Mouse (Mus musculus) erythroblast, adult 5-6 weeks (primary cell): ENCODE data around the gene Pacsin1. TPM values are rescaled to one million over a fixed set of nuclear protein-coding genes. Genes with fewer than 3 reads are reported as not detected.

Experiments
- ATAC-seq: replicated peaks from 2 replicates; pipeline ENCODE4 v1.8.0; 2016; ENCODE audit warnings: moderate number of reproducible peaks, mild to moderate bottlenecking, moderate TSS enrichment, inconsistent platforms; ENCODE audit not compliant: poor library complexity, low FRiP score, severe bottlenecking
- total RNA-seq, 2 experiments: library from RNA; stranded (forward) in 1 of 2; stranded (reverse) in 1 of 2; fragments of 150-400 nt in 1 of 2; fragments of 200-764, 138-1000 nt in 1 of 2; gene quantifications; 2 replicates each; pipeline versions ENCODE4 v1.2.3 to v1.2.4; 2015 to 2017; ENCODE audit warnings: low replicate concordance in 2 of 2

Gene Pacsin1
- total RNA-seq, 2 experiments from 2014 or later: not detected

- ATAC-seq: 0 out of 2 replicates have a peak, but pooled peaks have one; percentile 43
Measured at GRCm38 (mm10) chr17:27716804-27717203, 61.5 kb downstream of the Pacsin1 start.

- no peak for ATAC-seq
Measured at GRCm38 (mm10) chr17:27718250-27718649, 62.9 kb downstream of the Pacsin1 start.

- no peak for ATAC-seq
Measured at GRCm38 (mm10) chr17:27719663-27720062, 64.4 kb downstream of the Pacsin1 start.

DNA sequence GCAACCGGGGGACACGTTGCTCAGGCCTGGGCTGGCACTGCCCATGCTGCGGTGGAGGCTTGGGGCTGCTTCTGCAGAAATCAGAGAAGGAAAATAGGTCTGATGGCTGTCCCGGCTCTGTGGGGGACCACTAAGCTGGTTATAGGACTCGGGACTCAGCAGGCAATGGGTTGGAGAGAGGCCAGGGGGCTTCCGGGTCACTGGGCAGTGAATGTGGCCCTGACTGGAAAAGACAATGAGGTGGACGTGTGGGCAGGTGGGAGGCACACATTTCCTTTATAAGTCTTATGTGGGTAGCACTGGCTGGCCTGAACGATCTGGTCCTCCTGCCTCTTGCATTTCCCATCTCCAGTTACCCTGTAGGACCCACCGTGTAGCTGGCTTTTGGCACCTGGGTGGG lies 65.0 kb downstream of the Pacsin1 start:
- ATAC-seq: no peak

DNA sequence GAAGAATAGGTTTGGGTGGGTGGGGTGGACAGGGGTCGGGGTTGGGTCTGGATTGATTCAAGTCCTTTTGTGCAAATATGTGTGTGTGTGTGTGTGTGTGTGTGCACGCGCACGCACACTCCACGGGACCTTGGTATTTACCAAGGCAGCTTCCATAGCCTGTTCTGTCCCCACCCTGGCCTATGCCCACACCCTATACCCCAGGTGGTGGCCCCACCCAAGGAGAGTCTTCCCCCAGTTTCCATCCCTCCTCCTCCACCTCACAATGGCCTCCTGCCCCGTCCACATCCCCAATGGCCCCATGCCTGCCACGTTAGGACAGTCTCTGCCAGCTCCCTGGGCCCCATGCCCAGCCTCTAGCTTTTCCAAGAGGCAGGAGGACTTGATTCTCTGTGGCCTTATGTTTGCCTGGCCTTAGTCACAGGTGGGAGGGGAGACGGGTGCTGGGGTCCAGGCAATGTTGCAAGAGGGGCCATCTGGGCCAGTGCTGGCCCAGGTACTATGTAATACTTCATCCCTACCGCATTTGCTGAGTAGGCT lies 65.9 kb downstream of the Pacsin1 start:
- ATAC-seq: no peak

DNA sequence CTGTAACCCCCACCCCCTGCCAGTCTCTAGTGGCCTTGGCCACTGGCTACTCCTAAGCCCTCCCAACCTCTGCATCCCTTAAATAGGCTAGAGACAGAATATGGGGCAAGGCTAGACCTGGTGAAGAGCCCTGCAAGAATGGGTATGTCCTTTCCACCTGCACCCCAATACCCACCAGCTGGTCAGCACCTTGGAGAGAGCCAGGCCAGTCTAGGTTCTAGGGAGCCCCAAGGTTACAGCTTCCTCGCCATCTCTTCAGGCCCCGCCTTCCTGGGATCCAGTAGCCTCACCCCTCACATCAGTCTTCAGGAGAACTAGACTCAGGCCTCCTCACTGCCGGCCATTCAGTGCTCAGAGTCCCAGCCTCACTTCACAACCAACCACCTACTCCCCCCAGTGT lies 69.0 kb downstream of the Pacsin1 start:
- no peak for ATAC-seq

- ATAC-seq: no peak
Measured at GRCm38 (mm10) chr17:27725011-27725410, 69.7 kb downstream of the Pacsin1 start.

DNA sequence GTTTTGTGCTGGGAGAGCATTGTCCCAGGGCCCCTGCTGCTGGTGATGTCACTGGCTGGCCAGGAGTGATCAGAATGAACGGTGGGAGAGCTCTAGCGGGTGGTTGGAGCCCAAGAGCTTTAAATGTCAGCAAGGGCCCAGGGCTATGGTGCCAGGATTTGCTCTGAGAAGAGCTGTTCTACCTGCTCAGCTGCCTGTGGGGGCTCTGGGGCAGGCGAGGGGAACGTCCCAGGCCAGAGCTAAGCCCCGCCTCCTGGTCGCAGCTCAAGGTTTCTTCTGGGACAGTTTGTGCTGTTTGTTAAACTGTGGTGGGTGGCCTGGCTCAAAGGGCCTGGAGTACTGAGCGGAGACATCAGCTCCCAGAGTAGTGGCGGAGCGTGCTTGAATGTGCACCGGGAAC lies 70.1 kb downstream of the Pacsin1 start:
- ATAC-seq: no peak

- no peak for ATAC-seq
Measured at GRCm38 (mm10) chr17:27726527-27726926, 71.2 kb downstream of the Pacsin1 start.

DNA sequence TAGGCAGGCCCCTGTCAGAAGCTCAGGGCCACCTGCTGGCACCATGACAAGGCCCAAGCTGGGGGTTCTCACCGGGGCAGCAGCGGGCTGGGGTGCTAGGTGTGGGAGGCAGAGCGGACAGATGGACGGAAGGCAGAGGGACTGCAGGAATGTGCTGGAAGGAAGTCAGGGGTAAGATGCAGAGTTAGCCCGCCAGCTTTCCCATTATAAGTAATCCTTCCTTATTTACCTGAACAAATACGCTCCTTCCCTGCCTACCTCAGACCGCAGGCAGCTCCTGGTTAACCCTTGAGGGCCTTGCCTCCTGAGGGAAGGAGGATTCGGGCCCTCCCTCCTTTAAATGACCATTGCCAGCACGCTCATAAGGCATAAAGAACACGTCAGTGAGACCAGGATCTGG lies 73.5 kb downstream of the Pacsin1 start, which contains the start of gene Spdef:
TSS of gene Spdef (minus strand) at position 186 of the 400 bp plus-strand sequence.
- ATAC-seq: no peak

DNA sequence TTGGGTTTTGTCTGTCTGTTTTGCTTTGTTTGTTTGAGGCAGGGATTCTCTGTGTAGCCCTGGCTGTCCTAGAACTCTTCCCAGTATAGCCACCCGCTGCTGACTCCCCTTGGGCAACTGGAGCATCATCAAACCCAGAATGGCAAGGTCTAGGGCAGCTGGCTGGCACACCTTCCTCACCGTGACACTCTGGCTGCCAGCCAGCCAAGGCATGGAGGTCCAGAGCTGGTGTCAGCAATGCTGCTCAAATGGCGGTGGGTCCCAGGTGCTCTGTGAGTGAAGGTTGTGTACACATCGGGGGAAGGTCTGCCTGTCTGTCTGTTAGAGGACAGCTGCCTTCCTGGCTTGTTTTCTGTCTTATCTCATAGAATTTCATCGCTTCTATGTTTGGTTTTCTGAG lies 76.8 kb downstream of the Pacsin1 start:
- no peak for ATAC-seq

- ATAC-seq: no peak
Measured at GRCm38 (mm10) chr17:27732694-27733093, 77.4 kb downstream of the Pacsin1 start.

- ATAC-seq: no peak
Measured at GRCm38 (mm10) chr17:27734344-27735073, 79.2 kb downstream of the Pacsin1 start.

GRCm38 (mm10) chr17:27740961-27741360 lies 85.7 kb downstream of the Pacsin1 start:
- ATAC-seq: no peak

- ATAC-seq: no peak
Measured at GRCm38 (mm10) chr17:27746446-27746845, 91.1 kb downstream of the Pacsin1 start.

DNA sequence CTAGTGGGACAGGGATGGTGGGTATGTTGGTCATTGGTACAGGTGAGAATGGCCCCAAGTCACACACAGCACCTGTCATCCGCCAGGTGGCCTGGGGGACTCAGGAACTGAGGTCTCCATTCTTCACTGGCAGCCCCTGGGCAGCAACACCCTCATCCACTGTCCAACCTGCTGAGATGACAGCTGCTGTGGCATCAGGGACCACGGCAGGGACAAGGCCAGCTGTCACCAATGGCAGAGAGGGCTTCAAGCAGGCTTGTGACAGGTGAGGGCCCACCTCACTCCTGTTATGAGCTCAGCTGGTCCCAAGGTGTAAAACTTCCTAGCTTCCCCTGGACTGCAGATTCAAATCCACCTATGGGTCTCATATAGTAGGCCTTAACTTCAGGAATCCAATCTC lies 92.8 kb downstream of the Pacsin1 start:
- no peak for ATAC-seq

GRCm38 (mm10) chr17:27750451-27750942 lies 95.2 kb downstream of the Pacsin1 start:
- ATAC-seq: no peak

DNA sequence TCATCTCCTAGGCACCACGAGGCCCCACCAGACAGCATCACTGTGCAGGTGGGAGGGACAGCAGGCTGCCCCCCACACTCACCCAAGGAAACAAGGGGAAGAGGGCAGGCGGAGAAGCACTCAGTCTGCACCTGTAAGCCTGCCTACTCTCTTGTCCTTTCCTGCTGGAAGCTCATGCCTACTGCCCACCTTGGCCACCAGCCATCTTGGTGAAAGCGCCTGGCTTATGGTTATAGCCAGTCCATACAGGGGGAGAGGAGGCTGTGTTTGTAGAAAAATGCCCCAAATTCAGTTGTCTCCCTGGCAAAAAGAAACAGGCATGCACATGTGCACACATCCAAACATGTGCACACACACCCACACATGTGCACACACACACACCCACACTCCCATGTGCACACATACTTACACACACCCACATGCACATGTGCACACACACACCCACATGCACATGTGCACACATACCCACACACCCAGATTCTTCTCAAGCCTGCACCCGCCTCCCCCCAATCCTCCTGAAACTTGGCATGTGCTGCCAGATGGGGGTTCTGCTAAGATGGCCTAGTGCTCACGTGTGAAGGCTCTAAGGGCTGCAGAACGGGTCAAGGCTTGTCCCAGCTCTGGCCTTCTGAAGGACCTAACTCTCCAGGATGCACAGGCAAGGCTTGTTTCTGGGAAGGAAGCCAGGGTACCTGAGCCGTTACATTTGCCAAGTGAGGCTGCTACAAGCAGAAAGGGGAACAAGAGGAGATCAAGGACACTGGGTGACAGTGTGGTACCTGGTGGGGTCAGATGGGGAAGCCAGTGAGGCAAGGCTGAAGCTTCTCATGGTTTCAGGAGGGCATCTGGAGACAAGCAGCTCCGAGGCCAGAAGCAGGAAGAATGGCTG lies 96.2 kb downstream of the Pacsin1 start:
- no peak for ATAC-seq

- ATAC-seq: no peak
Measured at GRCm38 (mm10) chr17:27760169-27760568, 104.9 kb downstream of the Pacsin1 start.
